Comparison of ENCODE assay signal across 8 mouse cellular contexts in genomic region chr11:115491356-115492083, GRCm38 (mm10). TPM values are rescaled to one million over a fixed set of nuclear protein-coding genes. Genes with fewer than 3 reads are reported as not detected.
A peak's percentile ranks its signal among the peaks of the same experiment; 100 is the strongest.
DNase-seq lines count a peak whose midpoint lies in the region; ATAC-seq lines count a peak whose summit lies in the region.

Gene Nt5c, minus strand, starts transcription at chr11:115491862.

- peak within 1 kb of the TSS; percentile 85 for H3K27ac ChIP-seq in intestine, embryonic 16.5 days (ENCODE audit: low read length)

- no peaks in the 10 kb centered on the region for H3K9me3 ChIP-seq in intestine, embryonic 16.5 days (ENCODE audit: control insufficient read depth, low read length)

- peaks cover 6% of the 10 kb centered on the region for H3K36me3 ChIP-seq in intestine, embryonic 16.5 days (ENCODE audit: control insufficient read depth, insufficient read depth, low read length)

- ATAC-seq in intestine, embryonic 16.5 days = peak; percentile 96

- DNase-seq in adrenal gland, adult 8-10 months = peak; percentile 83
- peak; percentile 82 for DNase-seq in embryo, embryonic 9.5 days (ENCODE audit: extremely low spot score)
- peak; percentile 60 to 79 for DNase-seq in gastrocnemius, postnatal 4 days (ENCODE audit: low spot score in 2 of 2)
- DNase-seq in left cerebral cortex, postnatal 25 days (ENCODE audit: low spot score in 2 of 2) = peak; percentile 85 to 92
- DNase-seq in mesoderm, embryonic 11.5 days (ENCODE audit: low read depth, low spot score) = peak; percentile 73
- peak; percentile 87 for DNase-seq in right cerebral cortex, postnatal 25 days
- DNase-seq in urinary bladder, postnatal 36 days (ENCODE audit: low spot score in 2 of 2) = peak; percentile 70 to 84

- peak within 1 kb of the TSS; percentile 79 for H3K9ac ChIP-seq in intestine, embryonic 16.5 days (ENCODE audit: low read depth, low read length)

- H3K4me3 ChIP-seq in intestine, embryonic 16.5 days (ENCODE audit: low read length) = peak within 1 kb of the TSS; percentile 66

- peaks cover 16% of the 10 kb centered on the region for H3K4me1 ChIP-seq in intestine, embryonic 16.5 days (ENCODE audit: control insufficient read depth, insufficient read depth, low read length)

- no peaks in the 10 kb centered on the region for H3K27me3 ChIP-seq in intestine, embryonic 16.5 days (replicated peaks; ENCODE audit: control insufficient read depth, insufficient read depth, low read length)

- intact Hi-C loops in left cerebral cortex, postnatal 25 days (cut with DNase I) = loop anchor here (2.0 to 5.0 kb wide), 2 partner anchors 21 to 46 kb away; partner anchors contain the start of gene Sumo2

- H3K4me2 ChIP-seq in intestine, embryonic 16.5 days (ENCODE audit: low read depth, low read length) = peak within 1 kb of the TSS; percentile 81

- under 1% methylated on average over 43 of the region's 43 CpGs for WGBS in intestine, embryonic 16.5 days

RNA-seq across cellular contexts. Expression of gene Nt5c, which starts in this region (rescaled TPM):
- 100 to 1,000 TPM; 119 to 222 (median 142) TPM for total RNA-seq in adrenal gland, adult 8-10 months (2022)
- total RNA-seq in gastrocnemius, postnatal 4 days (2021) = 10 to 100 TPM; 20.1 to 23.0 TPM
- 166 and 174 TPM in 2 replicates for polyA plus RNA-seq in intestine, embryonic 16.5 days (2015; fragmentation: Nextera tagmentation; extraction: Ambion mirVana)
- total RNA-seq in left cerebral cortex, postnatal 25 days (2021) = 10 to 100 TPM; 60.1 to 66.5 TPM

Comparison
In these comparisons a context has a peak if more than half of its experiments do, and no peak if none do; other contexts are left out.
1. Peak in every context shown above with its lines: DNase-seq, ATAC-seq, H3K4me3 ChIP-seq and H3K27ac ChIP-seq.